Mouse (Mus musculus) ovary, adult 18-20 months (tissue): ENCODE data around the gene Tbc1d10c.

ENCODE experiments used
- DNase-seq: peaks from one replicate; pipeline ENCODE4 v3.0.0; 2022; ENCODE audit warnings: low spot score, mixed read lengths

Gene Tbc1d10c

DNA sequence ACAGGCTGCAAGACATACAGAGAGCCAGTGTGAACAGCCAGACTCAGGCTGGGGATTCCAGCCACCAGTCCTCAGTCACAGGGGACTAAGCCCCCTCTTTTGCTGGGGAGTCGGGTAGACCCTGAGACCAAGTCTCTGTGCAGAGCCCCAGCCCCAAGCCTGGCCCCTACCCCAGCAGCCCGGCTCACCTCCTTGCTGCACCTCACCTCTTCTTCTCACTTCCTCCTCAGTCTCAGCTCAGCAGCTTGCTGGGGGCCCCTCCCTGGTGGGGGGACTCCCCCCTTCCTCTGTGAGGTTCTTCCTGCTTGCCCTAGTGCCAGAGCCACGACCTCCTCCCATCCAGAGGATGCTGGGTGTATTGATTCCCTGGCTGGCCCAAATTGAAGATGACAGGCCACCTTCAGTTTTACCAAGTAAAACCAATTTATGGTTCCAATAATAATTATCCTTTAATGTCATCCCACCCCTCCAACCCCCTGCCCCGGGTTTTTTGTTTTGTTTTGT, at the start of gene Tbc1d10c:
Gene Tbc1d10c, minus strand, starts transcription at position 454 of the 504 bp plus-strand sequence.
- DNase-seq, result no peak

DNA sequence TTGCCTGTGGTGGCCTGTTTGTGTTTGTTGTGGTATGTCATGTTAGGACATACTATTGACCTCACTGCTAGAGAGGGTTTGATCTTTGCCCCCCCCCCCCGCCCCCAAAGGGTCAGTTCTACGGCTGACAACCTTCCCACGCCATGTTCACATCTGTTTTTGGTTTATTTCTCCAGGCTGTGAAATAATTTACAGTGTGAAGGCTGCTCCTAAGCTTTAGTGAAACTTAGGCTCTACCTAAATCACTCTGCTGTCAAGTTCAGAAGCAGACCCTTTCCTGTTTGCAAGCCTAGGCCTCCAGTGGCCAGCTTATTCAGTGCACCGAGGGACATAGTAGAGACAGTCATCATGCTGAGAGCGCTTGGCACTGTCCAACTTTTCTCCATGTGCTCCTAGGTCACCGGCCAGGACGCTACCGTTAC, 49.2 kb upstream of the Tbc1d10c start:
- no peak for DNase-seq

DNA sequence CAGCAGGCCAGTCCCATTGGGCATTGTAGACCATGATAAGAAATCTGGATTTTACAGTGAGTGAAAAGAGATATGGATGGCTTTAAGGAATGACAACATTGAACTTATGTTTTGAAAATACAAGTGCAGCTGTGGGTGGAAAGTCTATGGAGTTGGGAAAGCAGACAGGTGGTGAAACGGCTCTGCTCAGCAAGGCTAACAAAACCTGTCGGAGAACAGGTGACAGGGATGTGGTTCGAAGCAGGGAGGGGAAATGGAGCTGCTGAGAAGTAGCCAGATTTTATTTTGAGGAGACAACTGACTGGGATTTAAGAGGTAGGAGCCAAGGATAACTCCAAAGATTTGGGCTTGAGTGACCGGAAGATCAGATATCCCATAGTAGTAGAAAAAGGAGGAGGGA, 43.5 kb upstream of the Tbc1d10c start:
- no peak for DNase-seq

DNA sequence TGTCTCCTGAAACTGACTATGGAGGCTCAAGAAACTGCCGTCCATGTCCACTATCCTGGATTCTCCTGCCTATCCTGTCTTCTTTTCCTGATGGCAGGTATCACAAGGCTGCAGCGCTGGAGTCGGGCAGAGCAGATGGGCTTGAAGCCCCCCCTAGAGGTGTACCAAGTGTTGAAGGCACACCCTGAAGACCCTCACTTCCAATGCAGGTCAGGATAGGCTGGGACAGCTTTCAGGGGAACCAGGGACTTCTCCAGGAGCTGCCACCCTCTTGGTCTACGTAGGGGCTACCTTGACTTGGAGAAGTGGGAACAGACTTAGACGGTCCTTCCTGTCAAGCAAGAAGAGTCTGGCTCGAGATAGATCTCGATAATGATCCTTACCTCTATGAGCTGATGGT, 41.6 kb upstream of the Tbc1d10c start:
- DNase-seq, result no peak

- DNase-seq, result no peak
Measured at GRCm38 (mm10) chr19:4232186-4232572, 41.1 kb upstream of the Tbc1d10c start.

DNA sequence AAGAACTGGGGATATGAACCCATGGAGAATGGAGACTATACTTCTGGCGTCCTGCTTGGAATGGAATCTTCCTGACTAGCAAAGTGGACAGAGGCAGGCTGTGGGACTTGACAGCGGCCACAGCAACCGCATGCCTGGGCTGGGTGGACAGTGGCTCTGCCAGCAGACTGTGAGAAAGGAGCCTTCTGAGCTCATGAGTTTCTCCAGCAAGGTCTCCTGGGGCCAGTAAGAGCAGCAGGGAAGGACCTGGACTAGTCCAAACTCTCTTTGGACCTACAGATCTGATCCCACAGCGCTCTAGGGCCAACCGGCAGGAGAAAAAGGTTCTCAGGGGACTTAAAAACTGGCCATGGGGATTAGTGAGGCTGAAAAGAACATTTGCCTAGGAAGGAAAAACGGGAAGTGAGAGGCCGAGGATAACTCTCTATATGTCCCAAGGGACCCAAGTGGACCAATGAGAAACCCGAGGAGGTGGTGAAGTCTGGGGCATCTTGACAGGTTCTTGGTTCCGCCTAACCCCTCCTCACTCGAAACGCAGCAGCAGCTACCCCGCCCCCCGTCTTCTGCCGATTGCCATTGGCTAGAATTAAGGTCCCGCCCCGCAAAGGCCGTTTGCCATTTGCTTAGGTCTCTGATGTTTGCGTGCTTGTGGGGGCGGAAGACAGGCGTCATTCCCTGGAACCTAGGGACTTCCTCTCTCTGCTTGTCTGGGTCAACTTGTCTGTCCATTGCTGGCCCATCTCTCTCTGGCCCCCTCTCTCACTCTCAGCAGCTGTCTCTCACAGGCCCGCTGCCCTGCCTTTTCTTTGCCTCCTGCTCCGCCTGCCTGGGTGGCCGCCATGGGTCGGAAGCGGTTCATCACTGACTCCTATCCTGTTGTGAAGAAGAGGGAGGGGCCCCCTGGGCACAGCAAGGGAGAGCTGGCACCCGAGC, 40.4 kb upstream of the Tbc1d10c start, which contains the start of gene Pold4:
Gene Pold4, plus strand, starts transcription at position 647 of the 933 bp plus-strand sequence.
- DNase-seq, result peak; percentile 94

GRCm38 (mm10) chr19:4230415-4230814, 39.3 kb upstream of the Tbc1d10c start:
- peak; percentile 48 for DNase-seq

DNA sequence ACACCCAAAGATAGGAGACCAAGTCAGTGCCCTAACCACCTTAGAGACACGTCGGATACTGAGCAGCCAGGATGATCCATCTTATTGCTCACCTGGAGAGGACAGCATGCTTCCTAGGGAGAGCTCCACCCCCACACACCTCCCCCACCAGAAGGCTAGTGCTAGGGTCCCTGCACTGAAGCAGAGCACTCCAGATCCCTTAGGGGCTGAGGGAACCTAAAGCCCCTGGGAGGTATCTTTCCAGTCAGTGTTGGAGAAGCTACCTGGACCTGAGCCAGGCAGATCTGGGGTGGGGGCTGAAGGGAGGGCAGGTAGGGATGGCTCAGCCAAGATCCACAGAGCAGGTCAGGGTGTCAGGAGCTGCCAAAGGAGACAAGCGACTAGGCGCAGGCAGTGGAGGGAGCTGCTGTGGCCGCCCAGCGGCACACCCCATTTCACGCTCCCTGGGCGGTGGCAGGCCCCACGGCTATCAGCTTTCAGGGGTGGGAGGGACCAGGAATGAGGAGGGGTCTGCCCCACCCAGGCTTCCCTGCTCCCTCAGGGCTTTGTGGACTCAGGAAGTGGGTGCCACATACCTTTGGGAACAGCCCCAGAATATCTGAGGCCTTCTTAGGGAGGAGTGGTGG, 38.5 kb upstream of the Tbc1d10c start:
- DNase-seq, result no peak

DNA sequence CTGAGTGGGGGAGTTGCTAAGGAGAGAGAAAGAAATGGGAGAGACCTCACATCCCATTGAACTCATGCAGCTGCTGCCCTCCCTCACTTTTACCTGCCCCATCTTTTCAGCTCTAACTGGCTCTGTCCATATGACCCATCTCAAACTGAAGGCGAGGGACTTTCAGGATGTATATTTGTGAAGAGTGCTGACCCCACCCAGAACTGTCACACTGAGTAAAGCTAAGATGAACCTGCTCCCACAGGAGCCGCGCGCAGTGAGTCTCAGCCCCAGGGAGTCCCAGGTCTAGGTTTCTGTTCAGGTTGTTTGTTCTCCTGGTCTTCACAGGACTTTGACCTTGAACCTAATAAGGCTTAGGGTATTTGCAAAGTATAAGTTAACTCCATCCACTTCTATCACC, 37.8 kb upstream of the Tbc1d10c start:
- no peak for DNase-seq

DNA sequence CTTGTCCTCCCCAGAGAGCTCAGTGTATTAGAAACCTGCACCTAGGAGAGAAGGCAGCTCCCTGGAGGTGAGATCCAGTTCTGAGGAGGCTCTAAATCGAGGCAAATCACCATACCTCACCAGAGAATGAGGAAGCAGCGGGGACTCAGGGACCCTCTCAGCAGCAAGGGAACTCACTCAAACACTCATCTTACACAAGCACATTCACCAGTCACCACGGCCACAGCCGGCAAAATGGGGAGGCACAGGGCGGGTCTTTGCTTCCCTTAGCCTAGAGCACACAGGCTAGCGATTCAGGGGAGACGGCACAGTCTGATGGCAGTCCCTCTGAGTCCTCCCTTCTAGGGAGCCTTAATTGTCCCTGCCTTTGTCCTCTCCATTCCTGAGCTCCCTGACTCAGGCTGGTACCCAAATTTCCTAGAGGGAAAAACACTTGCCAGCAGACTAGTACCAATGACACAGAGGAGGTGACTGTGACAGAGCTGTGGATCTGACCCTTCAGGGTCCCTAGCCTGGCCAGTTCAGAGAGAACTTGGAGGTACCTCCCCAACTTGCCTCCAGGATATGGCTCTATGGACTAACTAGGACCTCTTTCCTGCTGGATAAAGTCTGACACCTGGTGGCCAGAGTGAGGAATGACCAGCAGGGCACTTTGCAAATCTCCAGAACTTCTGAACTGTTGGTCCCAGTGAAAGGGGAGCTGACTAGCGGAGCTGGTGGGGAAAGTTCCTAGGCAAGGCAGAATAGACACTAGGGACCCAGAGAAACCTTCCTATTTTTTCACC, 37.0 kb upstream of the Tbc1d10c start:
- peak; percentile 52 for DNase-seq

GRCm38 (mm10) chr19:4227446-4227845, 36.4 kb upstream of the Tbc1d10c start:
- no peak for DNase-seq

DNA sequence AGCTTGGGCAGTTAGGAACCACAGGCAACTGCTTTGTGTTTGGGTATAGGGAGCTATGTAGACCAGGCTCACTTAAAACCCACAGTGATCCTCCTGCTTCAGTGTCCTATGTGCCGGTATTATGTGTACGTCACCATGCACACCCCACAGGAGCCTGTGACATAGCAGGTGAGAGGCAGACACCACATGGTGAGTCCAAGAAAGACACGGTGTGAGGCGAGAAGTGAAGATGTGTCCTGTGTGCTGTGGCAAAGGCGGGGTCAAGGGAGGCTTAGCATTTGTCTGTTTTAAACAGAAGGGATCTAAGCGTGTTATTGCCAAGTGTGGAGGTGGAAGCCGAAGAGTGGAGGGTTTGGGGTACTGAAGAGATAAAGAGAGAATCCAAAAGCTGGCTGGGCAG, 35.7 kb upstream of the Tbc1d10c start:
- no peak for DNase-seq

DNA sequence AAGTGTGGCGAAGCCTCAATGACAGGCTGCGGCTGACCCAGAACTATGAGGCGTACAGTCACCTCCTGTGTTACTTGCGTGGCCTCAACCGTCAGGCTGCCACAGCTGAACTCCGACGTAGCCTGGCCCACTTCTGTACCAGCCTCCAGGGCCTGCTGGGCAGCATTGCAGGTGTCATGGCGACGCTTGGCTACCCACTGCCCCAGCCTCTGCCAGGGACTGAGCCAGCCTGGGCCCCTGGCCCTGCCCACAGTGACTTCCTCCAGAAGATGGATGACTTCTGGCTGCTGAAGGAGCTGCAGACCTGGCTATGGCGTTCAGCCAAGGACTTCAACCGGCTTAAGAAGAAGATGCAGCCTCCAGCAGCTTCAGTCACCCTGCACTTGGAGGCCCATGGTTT, 31.1 kb upstream of the Tbc1d10c start:
- no peak for DNase-seq

DNA sequence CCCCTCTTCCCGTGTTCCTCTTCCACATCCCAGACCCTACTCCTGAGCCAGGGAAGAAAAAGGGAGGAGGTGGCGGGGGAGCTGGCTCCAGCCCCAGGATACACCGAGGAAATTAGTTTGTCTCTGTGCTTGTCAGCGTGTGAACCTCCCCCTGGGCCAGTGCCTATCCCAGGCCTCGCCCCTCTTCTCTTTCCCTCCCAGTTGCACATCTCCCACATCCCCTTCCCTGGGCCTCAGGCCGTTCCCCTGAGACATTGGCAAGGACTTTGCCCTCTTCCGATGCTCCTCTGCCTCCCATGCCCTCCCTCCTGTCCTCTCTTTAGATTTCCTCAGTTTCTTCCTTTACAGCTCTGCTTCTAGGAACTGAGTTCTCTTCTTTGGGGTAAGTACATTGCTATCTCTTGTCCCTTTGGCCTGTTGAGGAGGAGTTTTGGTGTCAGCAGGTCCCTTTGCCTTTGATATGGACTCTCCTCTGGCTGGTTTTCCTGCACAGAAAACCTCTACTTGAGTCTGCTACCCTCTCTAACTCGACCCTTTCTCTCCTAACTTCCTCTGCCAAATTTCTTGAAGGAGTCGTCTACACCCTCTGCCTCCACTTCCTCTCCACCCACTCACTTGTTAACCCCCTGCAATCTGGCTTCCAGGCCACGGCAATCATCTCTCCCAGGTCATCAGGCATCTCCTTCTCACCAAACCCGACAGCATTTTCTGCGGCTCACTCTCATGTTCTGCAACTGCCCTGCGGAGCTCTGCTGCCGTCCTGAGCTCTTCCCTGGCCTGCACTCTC, 30.1 kb upstream of the Tbc1d10c start:
- DNase-seq, result no peak

- no peak for DNase-seq
Measured at GRCm38 (mm10) chr19:4220416-4220815, 29.3 kb upstream of the Tbc1d10c start.

DNA sequence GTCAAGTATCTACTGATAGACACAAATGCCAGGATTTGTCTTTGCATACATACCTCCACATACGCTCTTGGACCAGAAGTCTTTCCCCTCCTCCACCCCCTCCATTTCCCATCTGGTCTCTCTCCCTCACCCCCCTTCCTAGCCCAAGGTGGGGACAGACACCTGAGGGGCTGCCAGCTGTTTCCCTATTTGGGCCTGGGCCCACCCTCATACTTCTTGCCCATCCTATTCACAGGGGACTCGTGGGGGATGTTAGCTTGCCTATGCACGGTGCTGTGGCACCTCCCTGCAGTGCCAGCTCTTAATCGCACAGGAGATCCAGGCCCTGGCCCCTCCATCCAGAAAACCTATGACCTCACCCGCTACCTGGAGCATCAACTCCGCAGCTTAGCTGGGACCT, 28.9 kb upstream of the Tbc1d10c start:
- DNase-seq, result no peak

GRCm38 (mm10) chr19:4218784-4219183, 27.7 kb upstream of the Tbc1d10c start:
- DNase-seq, result no peak

GRCm38 (mm10) chr19:4218293-4218692, 27.2 kb upstream of the Tbc1d10c start:
- DNase-seq, result no peak

DNA sequence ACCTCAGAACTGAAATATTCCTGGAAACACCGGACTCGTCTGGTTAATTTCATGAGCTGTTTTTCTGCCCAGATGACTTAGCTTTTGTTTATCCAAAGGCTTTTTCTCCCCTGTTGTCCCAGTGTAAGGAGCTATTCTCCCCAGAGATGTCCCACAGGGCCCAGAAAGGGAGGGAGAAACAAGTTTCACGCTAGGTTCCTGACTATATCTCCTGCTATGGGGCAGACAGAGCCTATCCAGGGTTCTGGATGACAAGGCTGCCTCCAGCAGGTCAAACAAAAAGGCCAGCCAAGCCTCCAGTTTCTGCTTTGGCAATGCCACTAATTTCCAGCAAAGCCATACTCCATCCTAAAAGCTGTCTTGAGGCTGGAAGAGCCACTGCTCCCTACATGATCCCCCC, 26.8 kb upstream of the Tbc1d10c start:
- DNase-seq, result no peak

DNA sequence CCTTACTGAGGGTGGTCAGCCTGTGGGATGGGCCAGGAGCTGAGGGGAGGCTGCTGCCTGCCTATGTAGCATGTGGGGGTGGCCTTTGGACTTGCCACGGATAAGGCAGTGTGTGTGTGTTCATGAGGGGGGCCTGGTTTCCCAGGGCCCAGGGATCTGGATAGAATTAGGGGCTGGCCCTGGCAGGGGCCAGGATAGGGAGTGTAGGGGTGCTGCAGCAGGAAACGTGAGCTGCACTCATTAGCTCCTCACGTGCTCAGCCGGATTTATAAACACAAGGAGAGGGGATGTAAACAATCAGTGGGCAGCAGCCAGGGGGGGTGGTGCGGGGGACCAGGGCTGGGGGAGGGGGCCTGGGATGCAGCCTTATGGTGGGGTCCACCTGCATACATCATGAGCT, 26.1 kb upstream of the Tbc1d10c start:
- DNase-seq, result no peak

GRCm38 (mm10) chr19:4216041-4216685, 25.1 kb upstream of the Tbc1d10c start:
- DNase-seq, result no peak
